ENCODE assay signal across 13 mouse cellular contexts in genomic region chr7:145026014-145026285, GRCm38 (mm10).
DNase-seq lines count a peak whose midpoint lies in the region; ATAC-seq and TF ChIP-seq lines count a peak whose summit lies in the region.
"Had no signal": no experiment of that assay in that cellular context is flagged by ENCODE, and none has a peak within 500 bp of the region (broad histone marks: within the 10 kb centered on the region; RNA-seq: fewer than 3 reads in every experiment).

No protein-coding gene starts in this region.

- WGBS in lung, postnatal 0 days = 72% methylated on average over 5 of the region's 5 CpGs
- 64% methylated on average over 5 of the region's 5 CpGs for WGBS in heart, embryonic 13.5 days
- WGBS in stomach, postnatal 0 days = 79% methylated on average over 5 of the region's 5 CpGs

- H3K4me2 ChIP-seq in lung, postnatal 0 days (replicated peaks; ENCODE audit: low read depth, low read length) = no peak overlapping the region
- H3K4me2 ChIP-seq in heart, embryonic 13.5 days = no peak overlapping the region
- H3K4me2 ChIP-seq in stomach, postnatal 0 days (replicated peaks; ENCODE audit: low read depth) = no peak overlapping the region
- H3K4me2 ChIP-seq: embryonic facial prominence, embryonic 15.5 days; limb, embryonic 12.5 days; midbrain, embryonic 12.5 days had no signal

- no peak for TF ChIP-seq CTCF in lung, postnatal 0 days (IDR thresholded peaks at IDR 0.05)
- no peak for TF ChIP-seq CTCF in stomach, postnatal 0 days (IDR thresholded peaks at IDR 0.05; ENCODE audit: low read depth)

- no peak for TF ChIP-seq EP300 in lung, postnatal 0 days (IDR thresholded peaks at IDR 0.05)
- TF ChIP-seq EP300 in stomach, postnatal 0 days (optimal IDR thresholded peaks at IDR 0.05) = no peak

- H3K9me3 ChIP-seq in lung, postnatal 0 days (ENCODE audit: low read length) = no peaks in the 10 kb centered on the region
- H3K9me3 ChIP-seq in heart, embryonic 13.5 days = no peaks in the 10 kb centered on the region
- no peaks in the 10 kb centered on the region for H3K9me3 ChIP-seq in stomach, postnatal 0 days (ENCODE audit: control insufficient read depth, low read length)
- H3K9me3 ChIP-seq: embryonic facial prominence, embryonic 15.5 days; limb, embryonic 12.5 days; midbrain, embryonic 12.5 days had no signal

- H3K9ac ChIP-seq in lung, postnatal 0 days (replicated peaks; ENCODE audit: low read depth) = no peak overlapping the region
- H3K9ac ChIP-seq in heart, embryonic 13.5 days = no peak overlapping the region
- no peak overlapping the region for H3K9ac ChIP-seq in stomach, postnatal 0 days (ENCODE audit: low read length)
- H3K9ac ChIP-seq: embryonic facial prominence, embryonic 15.5 days; limb, embryonic 12.5 days; midbrain, embryonic 12.5 days had no signal

- H3K4me3 ChIP-seq in lung, postnatal 0 days (ENCODE audit: low read depth, low read length) = no peak overlapping the region
- no peak overlapping the region for H3K4me3 ChIP-seq in heart, embryonic 13.5 days
- no peak overlapping the region for H3K4me3 ChIP-seq in stomach, postnatal 0 days (ENCODE audit: low read depth, low read length)
- H3K4me3 ChIP-seq: embryonic facial prominence, embryonic 15.5 days; limb, embryonic 12.5 days; midbrain, embryonic 12.5 days had no signal

- H3K27me3 ChIP-seq in lung, postnatal 0 days (replicated peaks; ENCODE audit: insufficient read depth, low read length) = no peaks in the 10 kb centered on the region
- peaks cover 10% of the 10 kb centered on the region; the same call in 1 of the 2 replicates for H3K27me3 ChIP-seq in heart, embryonic 13.5 days (replicated peaks)
- no peaks in the 10 kb centered on the region for H3K27me3 ChIP-seq in stomach, postnatal 0 days (ENCODE audit: control insufficient read depth, insufficient read depth, low read length)
- H3K27me3 ChIP-seq: embryonic facial prominence, embryonic 15.5 days; limb, embryonic 12.5 days had no signal

- no peak for DNase-seq in lung, postnatal 0 days (ENCODE audit: low spot score)
- DNase-seq in lung, adult 18-20 months = no peak
- peak; percentile 45 for DNase-seq in kidney, adult 9 months
- no peak for DNase-seq in stomach, postnatal 0 days (ENCODE audit: low spot score)
- no peak for DNase-seq in cerebellum, adult 9-10 months
- no peak for DNase-seq in layer of hippocampus, postnatal 25 days (ENCODE audit: extremely low spot score in 1 of 2, low spot score in 1 of 2)
- DNase-seq: cerebellum, adult 18-20 months; spleen, adult 18-20 months had no signal

- H3K4me1 ChIP-seq in lung, postnatal 0 days (ENCODE audit: insufficient read depth, low read depth, low read length) = peaks cover 17% of the 10 kb centered on the region
- peaks cover 30% of the 10 kb centered on the region for H3K4me1 ChIP-seq in heart, embryonic 13.5 days
- H3K4me1 ChIP-seq in stomach, postnatal 0 days (replicated peaks; ENCODE audit: control insufficient read depth, insufficient read depth) = peaks cover 2% of the 10 kb centered on the region; the same call in 1 of the 2 replicates

- no peaks in the 10 kb centered on the region for H3K36me3 ChIP-seq in lung, postnatal 0 days (ENCODE audit: insufficient read depth, low read length)
- H3K36me3 ChIP-seq in heart, embryonic 13.5 days = no peaks in the 10 kb centered on the region
- no peaks in the 10 kb centered on the region for H3K36me3 ChIP-seq in stomach, postnatal 0 days (ENCODE audit: control insufficient read depth, insufficient read depth, low read length)
- H3K36me3 ChIP-seq: embryonic facial prominence, embryonic 15.5 days; limb, embryonic 12.5 days; midbrain, embryonic 12.5 days had no signal

- no peak for ATAC-seq in lung, postnatal 0 days
- ATAC-seq in heart, embryonic 13.5 days (ENCODE audit: extremely low read depth, insufficient number of reproducible peaks, low FRiP score, low TSS enrichment) = no peak
- peak; percentile 3; the same call in 1 of the 2 replicates for ATAC-seq in stomach, postnatal 0 days (ENCODE audit: low FRiP score, low TSS enrichment)
- ATAC-seq: activated CD4-positive, CD25-positive, alpha-beta regulatory T cell, adult 4 months had no signal

- H3K27ac ChIP-seq in lung, postnatal 0 days (ENCODE audit: low read length) = peak overlapping the region; percentile 69
- H3K27ac ChIP-seq in heart, embryonic 13.5 days (replicated peaks) = peak overlapping the region; percentile 68
- H3K27ac ChIP-seq in stomach, postnatal 0 days (replicated peaks) = no peak overlapping the region
- H3K27ac ChIP-seq: embryonic facial prominence, embryonic 15.5 days; limb, embryonic 12.5 days; midbrain, embryonic 12.5 days had no signal
